In the genomic region with DNA sequence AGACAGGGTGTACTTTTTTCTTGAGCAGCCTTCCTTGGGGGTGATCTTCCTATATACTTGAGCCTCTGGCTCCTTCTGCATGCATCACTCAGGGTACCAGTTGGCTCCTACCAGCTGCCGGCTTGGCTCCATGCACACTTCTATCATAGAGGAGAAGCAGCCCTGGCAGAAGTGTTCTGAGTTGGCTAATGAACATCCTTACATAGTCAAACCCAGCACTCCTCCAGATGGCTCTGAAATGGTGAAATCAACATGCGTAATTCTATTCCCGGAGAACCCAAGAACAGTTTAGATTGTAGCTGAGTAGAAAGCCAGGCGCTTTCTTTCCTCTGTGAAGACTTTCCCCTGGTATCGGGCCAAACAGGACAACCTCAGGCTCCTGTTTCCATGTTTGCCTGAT, we compare ENCODE assay signal across 18 mouse cellular contexts.
DNase-seq lines count a peak whose midpoint lies in the region; ATAC-seq lines count a peak whose summit lies in the region.
"Had no signal": no experiment of that assay in that cellular context is flagged by ENCODE, and none has a peak within 500 bp of the region (broad histone marks: within the 10 kb centered on the region; RNA-seq: fewer than 3 reads in every experiment).

No protein-coding gene starts in this region.

- H3K4me1 ChIP-seq in forebrain, embryonic 15.5 days: peaks cover 4% of the 10 kb centered on the region
- H3K4me1 ChIP-seq in forebrain, embryonic 10.5 days: peaks cover 12% of the 10 kb centered on the region
- H3K4me1 ChIP-seq: stomach, embryonic 15.5 days had no signal

- H3K9ac ChIP-seq in forebrain, embryonic 15.5 days (replicated peaks): no peak overlapping the region
- H3K9ac ChIP-seq: midbrain, embryonic 12.5 days; neural tube, embryonic 12.5 days; stomach, embryonic 15.5 days had no signal

- intact Hi-C loops in gastrocnemius, postnatal 14 days (cut with DNase I; ENCODE audit: low total_unique reads): no loop called here

- 73% methylated on average over 5 of the region's 5 CpGs for WGBS in forebrain, embryonic 15.5 days
- WGBS in forebrain, embryonic 10.5 days: 91% methylated on average over 5 of the region's 5 CpGs

- H3K9me3 ChIP-seq in forebrain, embryonic 15.5 days: no peaks in the 10 kb centered on the region
- no peaks in the 10 kb centered on the region for H3K9me3 ChIP-seq in forebrain, embryonic 10.5 days
- H3K9me3 ChIP-seq: midbrain, embryonic 12.5 days; neural tube, embryonic 12.5 days; stomach, embryonic 15.5 days had no signal

- peak; percentile 87 for ATAC-seq in forebrain, embryonic 15.5 days (replicated peaks)
- ATAC-seq: lung, postnatal 0 days had no signal

- 0 out of 2 replicates have a peak overlapping the region, but pooled peaks have one; percentile 32 for H3K27ac ChIP-seq in forebrain, embryonic 15.5 days (replicated peaks)
- no peak overlapping the region for H3K27ac ChIP-seq in forebrain, embryonic 10.5 days
- H3K27ac ChIP-seq: midbrain, embryonic 12.5 days; neural tube, embryonic 12.5 days; stomach, embryonic 15.5 days had no signal

- H3K4me2 ChIP-seq in forebrain, embryonic 15.5 days (replicated peaks): no peak overlapping the region
- H3K4me2 ChIP-seq: heart, embryonic 11.5 days; liver, embryonic 11.5 days; midbrain, embryonic 12.5 days; neural tube, embryonic 12.5 days; stomach, embryonic 15.5 days had no signal

- H3K4me3 ChIP-seq in forebrain, embryonic 15.5 days: no peak overlapping the region
- H3K4me3 ChIP-seq in forebrain, embryonic 10.5 days: no peak overlapping the region
- H3K4me3 ChIP-seq: midbrain, embryonic 12.5 days; neural tube, embryonic 12.5 days; stomach, embryonic 15.5 days had no signal

- H3K27me3 ChIP-seq in forebrain, embryonic 15.5 days: no peaks in the 10 kb centered on the region
- H3K27me3 ChIP-seq in forebrain, embryonic 10.5 days (ENCODE audit: poor library complexity, severe bottlenecking): no peaks in the 10 kb centered on the region
- H3K27me3 ChIP-seq: midbrain, embryonic 12.5 days; neural tube, embryonic 12.5 days; stomach, embryonic 15.5 days had no signal

- no peaks in the 10 kb centered on the region for H3K36me3 ChIP-seq in forebrain, embryonic 15.5 days
- H3K36me3 ChIP-seq in forebrain, embryonic 10.5 days (replicated peaks): no peaks in the 10 kb centered on the region
- H3K36me3 ChIP-seq: midbrain, embryonic 12.5 days; neural tube, embryonic 12.5 days; stomach, embryonic 15.5 days had no signal

- no peak for DNase-seq in forebrain, embryonic 10.5 days (ENCODE audit: extremely low spot score, low spot score)
- DNase-seq in frontal cortex, postnatal 10 days (ENCODE audit: low spot score in 2 of 2): peak; percentile 29 to 35
- DNase-seq in left cerebral cortex, adult 11 months (ENCODE audit: low spot score): peak; percentile 54
- peak; percentile 39 for DNase-seq in right cerebral cortex, postnatal 14 days
- DNase-seq in gastrocnemius, postnatal 14 days: no peak
- DNase-seq in liver: no peak
- no peak for DNase-seq in Muller cell, postnatal 12 days (ENCODE audit: inconsistent ontology term)
- DNase-seq: B cell, adult 2 months; cerebellum, adult 2 months; kidney, adult 2 months; thymus, postnatal 36 days had no signal

Comparison
In these comparisons a context has a peak if more than half of its experiments do, and no peak if none do; other contexts are left out.
1. DNase-seq: peak in frontal cortex, postnatal 10 days (2 of 2), left cerebral cortex, adult 11 months (single experiment) and right cerebral cortex, postnatal 14 days (single experiment); none in forebrain, embryonic 10.5 days (single experiment), gastrocnemius, postnatal 14 days (single experiment), liver (single experiment) and Muller cell, postnatal 12 days (single experiment).